Mouse (Mus musculus) megakaryocyte, embryonic 14.5 days (primary cell): Measurements from ENCODE around the gene Gm5134. TPM values are rescaled to one million over a fixed set of nuclear protein-coding genes. Genes with fewer than 3 reads are reported as not detected.

Experiments
- H3K27me3 ChIP-seq: replicated peaks from 2 replicates; pipeline ENCODE3; 2012; ENCODE audit warnings: inconsistent platforms
- H3K36me3 ChIP-seq: replicated peaks from 2 replicates; pipeline ENCODE3; 2012; ENCODE audit warnings: low read length, inconsistent platforms, mixed read lengths
- H3K4me1 ChIP-seq: 2 replicates; pipeline ENCODE4 v1.6.1; 2012; ENCODE audit warnings: inconsistent platforms
- H3K4me3 ChIP-seq: replicated peaks from 2 replicates; pipeline ENCODE3; 2012; ENCODE audit warnings: moderate library complexity, mild to moderate bottlenecking, inconsistent platforms
- H3K9me3 ChIP-seq: 2 replicates; pipeline ENCODE4 v1.6.1; 2012; ENCODE audit warnings: inconsistent platforms
- FLI1 ChIP-seq: IDR thresholded peaks from 2 replicates; pipeline ENCODE4 v1.6.1; 2012; ENCODE audit warnings: low read length, inconsistent platforms, mixed read lengths
- GATA1 ChIP-seq: IDR thresholded peaks from 3 replicates; pipeline ENCODE4 v1.6.1; 2012; ENCODE audit warnings: mixed read lengths, low read length, inconsistent platforms, borderline replicate concordance
- polyA plus RNA-seq: library from polyadenylated mRNA; stranded (reverse); fragments of >175 nt; gene quantifications from 2 replicates; pipeline ENCODE4 v1.2.3, GENCODE M21; 2012; ENCODE audit warnings: low replicate concordance; ENCODE audit not compliant: insufficient read depth

The Gm5134 gene
- polyA plus RNA-seq, 1 experiment, result not detected

DNA sequence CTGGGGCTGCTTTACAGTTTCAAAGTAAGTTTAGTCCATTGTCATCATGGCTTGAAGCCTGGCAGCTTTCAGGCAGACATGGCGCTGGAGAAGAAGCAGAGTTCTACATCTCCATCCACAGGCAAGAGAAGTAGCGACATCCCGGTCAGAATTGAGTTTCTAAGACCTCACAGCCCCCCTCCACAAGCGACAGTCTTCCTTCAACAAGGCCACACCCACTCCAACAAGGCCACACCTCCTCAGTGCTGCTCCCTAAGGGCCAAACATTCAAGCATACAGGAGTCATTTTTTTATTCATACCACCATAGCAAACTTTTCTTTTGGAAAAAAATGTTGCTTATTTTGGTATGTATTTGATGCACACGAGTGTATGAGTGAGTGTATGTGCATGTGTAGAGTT lies 76.2 kb downstream of the Gm5134 start:
- H3K36me3 ChIP-seq, result peaks cover 7% of the 10 kb centered on the region
- no peak overlapping the region for H3K4me3 ChIP-seq
- peaks cover 29% of the 10 kb centered on the region for H3K4me1 ChIP-seq
- TF ChIP-seq GATA1 (no peak), FLI1 (no peak)
- no peaks in the 10 kb centered on the region for H3K9me3 ChIP-seq
- no peaks in the 10 kb centered on the region for H3K27me3 ChIP-seq

DNA sequence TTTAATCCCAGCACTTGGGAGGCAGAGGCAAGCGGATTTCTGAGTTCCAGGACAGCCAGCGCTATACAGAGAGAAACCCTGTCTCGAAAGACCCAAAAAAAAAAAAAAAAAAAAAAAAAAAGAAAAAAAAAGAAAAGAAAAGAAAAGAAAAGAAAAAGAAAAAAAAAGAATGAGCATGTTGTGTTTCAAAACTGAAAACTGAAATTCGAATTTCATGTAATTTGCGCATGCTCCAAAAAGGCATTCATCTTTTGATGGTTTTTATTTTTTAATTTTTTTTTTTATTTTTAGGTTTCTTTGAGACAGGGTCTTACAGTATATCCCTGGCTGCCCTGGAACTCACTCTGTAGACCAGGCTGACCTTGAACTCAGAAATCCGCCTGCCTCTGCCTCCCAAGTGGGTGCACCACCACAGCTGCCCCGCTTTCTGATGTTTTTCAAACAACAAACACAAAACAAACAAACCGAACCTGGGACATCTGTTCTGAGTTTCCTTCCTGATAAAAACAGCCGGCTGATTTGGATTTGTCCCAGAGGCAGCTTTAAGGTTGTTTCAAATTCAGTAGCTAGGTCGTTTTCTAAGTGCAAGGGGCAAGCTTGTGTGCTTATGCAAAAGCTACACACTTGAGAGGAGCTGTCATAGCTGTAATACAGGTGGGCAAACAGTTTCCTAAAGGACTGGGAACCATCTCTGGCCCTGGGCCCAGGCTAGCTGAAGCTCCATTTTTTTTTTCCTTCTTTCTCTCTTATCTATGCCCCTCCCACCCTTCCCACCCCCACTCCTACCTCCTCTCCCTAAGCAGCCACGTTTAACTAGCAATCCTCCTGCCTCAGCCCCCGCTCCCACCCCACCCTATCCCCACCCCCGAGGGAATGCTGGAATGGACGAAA lies 77.4 kb downstream of the Gm5134 start:
- Histone ChIP-seq H3K27me3 (no peaks in the 10 kb centered on the region), H3K9me3 (no peaks in the 10 kb centered on the region), H3K4me3 (peak overlapping the region; percentile 97), H3K4me1 (peaks cover 30% of the 10 kb centered on the region), H3K36me3 (peaks cover 10% of the 10 kb centered on the region)
- TF ChIP-seq GATA1 (no peak), FLI1 (no peak)

DNA sequence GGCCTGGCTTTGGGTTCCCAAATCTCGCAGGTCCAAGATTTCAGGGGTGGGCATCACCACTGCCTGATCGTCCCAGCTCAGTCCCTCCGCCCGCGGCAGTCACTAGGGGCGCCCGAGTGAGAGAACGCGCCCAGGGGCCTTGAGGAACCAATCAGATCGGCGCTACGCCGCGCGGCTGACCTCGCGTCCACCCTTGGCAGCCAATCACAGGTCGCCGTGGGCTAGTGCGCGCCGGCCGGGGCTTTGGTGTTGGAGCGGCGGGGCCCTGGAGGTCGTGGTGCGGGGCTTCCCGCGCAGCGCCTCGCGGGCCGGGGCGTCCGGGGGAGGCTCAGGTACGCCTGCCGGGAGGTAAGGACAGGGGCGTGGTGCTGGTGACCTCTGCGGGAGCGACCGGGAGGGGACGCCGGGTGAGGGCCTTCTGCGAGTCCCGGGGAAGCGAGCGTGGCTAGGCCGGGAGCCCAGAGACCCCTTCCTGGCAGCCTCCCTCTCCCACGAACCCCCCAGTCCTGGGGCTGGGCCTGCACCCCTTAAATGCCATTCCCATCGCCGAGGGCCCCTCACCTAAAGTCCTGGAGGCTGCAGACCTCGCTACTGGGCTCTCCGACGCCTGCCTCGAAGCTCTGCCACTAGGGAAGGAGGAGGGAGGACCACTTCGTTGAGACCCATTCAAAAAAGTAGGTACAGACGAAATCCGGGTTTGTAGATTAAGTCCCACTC lies 78.2 kb downstream of the Gm5134 start, which contains the start of gene Zfp280b:
Gene Zfp280b, plus strand, starts transcription at position 249 of the 717 bp plus-strand sequence.
- H3K36me3 ChIP-seq, result peaks cover 18% of the 10 kb centered on the region
- H3K9me3 ChIP-seq, result no peaks in the 10 kb centered on the region
- no peaks in the 10 kb centered on the region for H3K27me3 ChIP-seq
- TF ChIP-seq GATA1 (no peak), FLI1 (no peak)
- H3K4me1 ChIP-seq, result peaks cover 29% of the 10 kb centered on the region
- H3K4me3 ChIP-seq, result peak within 1 kb of the TSS; percentile 97

DNA sequence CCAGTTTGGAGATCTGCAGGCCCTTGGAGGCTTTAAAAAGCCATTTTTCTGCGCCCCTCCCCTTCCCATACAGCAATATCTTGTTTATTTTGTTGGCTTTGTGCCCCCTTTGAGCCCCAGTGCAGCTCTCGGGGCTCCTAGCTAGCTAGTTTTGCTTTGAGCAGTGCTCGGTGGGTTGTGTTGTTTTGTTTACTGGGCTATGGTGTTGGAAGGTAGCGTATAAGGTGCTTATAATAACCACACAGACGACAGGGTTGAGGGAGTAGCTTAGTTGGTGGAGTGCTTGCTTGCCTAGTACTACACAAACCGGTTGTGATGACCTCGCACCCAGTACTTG lies 78.8 kb downstream of the Gm5134 start:
- no peak for TF ChIP-seq FLI1
- no peaks in the 10 kb centered on the region for H3K9me3 ChIP-seq
- no peaks in the 10 kb centered on the region for H3K27me3 ChIP-seq
- peaks cover 30% of the 10 kb centered on the region for H3K4me1 ChIP-seq
- H3K4me3 ChIP-seq, result peak overlapping the region; percentile 97
- peaks cover 24% of the 10 kb centered on the region for H3K36me3 ChIP-seq

DNA sequence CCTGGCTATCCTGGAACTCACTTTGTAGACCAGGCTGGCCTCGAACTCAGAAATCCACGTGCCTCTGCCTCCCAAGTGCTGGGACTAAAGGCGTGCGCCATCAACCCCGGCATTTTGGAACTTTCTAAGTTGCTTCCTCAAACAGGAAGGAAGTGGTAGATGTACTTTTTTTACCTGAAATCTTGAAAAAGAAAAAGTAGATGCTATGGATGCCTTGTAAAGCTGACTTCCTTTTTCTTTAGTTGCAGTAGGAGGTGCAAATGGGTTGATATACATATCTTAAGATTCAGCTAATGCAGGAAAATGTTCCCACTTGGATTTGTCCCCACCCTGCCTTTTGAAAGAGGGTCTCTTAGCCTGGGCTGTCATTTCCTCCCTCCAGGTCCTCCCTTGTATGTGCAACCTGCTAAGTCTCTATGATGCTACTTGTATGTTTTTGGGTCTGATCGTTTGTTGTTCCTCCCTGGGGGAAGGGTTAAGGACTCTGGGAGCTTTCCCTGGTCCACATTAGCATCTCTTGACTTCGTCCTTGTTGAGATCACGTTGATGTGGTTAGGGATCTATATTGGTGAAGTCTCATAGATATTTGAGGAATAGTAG lies 79.8 kb downstream of the Gm5134 start:
- TF ChIP-seq GATA1, result no peak
- TF ChIP-seq FLI1, result no peak
- no peak overlapping the region for H3K4me3 ChIP-seq
- H3K36me3 ChIP-seq, result peaks cover 34% of the 10 kb centered on the region
- peaks cover 34% of the 10 kb centered on the region for H3K4me1 ChIP-seq
- H3K27me3 ChIP-seq, result no peaks in the 10 kb centered on the region
- H3K9me3 ChIP-seq, result 0 out of 2 replicates have a peak, but pooled peaks cover under 1% of the 10 kb centered on the region

DNA sequence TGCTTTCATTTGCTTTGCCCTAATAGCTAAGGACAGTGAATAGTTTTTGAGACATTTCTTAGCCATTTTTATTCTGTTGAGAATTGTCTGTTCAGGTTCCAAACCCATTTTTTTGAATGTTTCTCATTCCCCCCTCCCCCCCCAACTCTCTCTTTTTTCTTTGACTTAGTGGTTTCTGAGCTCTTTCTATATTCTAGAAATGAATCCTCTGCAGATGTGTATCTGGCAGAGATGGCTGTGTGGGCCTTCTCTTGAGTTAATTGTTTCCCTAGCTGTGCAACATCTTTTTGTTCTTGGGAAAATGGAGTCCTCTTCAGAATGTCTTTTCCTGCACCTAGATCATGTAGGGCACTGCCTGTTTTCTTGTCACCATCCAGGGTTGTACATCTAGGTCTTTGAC lies 81.0 kb downstream of the Gm5134 start:
- no peaks in the 10 kb centered on the region for H3K27me3 ChIP-seq
- no peak for TF ChIP-seq FLI1
- peaks cover 34% of the 10 kb centered on the region for H3K4me1 ChIP-seq
- peaks cover 46% of the 10 kb centered on the region for H3K36me3 ChIP-seq
- 0 out of 2 replicates have a peak, but pooled peaks cover 3% of the 10 kb centered on the region for H3K9me3 ChIP-seq
- no peak overlapping the region for H3K4me3 ChIP-seq

DNA sequence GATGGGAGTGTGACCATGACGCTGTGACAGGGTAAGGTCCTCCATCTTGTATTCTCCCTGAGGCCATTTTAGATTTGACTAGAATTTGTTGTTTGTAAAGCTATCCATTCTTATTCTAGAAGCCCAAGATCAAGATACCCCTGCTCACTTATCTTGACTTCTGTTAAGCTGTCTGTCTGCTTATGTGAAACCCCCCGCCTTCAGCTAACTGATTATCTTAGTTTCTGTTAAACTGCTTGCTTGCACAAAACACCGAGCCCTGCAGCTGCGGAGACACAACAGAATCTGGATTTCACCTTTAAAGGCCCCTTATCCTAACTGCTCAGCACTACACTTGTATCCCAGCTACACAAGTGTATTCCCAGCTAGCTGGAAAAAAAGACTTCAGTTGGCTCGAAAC lies 82.6 kb downstream of the Gm5134 start:
- Histone ChIP-seq H3K4me3 (no peak overlapping the region), H3K36me3 (peaks cover 58% of the 10 kb centered on the region)

DNA sequence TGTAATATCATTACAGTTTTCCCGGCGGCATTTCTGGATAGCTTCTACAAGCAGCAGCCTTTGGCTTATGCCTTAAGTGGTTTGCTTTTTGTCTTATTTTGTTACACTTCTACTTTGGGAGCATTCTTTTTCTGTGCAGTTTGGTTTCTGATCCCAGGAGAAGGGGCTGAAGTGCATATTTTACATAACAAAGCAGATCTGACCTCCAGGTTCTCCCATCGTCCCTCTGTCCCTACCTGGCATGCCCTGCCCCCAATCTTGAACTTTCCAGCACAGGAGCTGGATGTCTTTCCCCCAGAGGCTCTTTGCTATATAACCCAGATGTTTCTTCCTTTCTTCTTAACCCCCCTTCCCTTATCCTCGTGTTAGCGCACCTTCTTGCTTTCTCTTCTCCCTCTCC lies 91.0 kb downstream of the Gm5134 start:
- H3K4me1 ChIP-seq, result no peaks in the 10 kb centered on the region; the same call in 1 of the 2 replicates
- TF ChIP-seq FLI1 (no peak), GATA1 (no peak)
- peaks cover 25% of the 10 kb centered on the region for H3K36me3 ChIP-seq
- no peaks in the 10 kb centered on the region for H3K9me3 ChIP-seq
- H3K27me3 ChIP-seq, result no peaks in the 10 kb centered on the region
- H3K4me3 ChIP-seq, result no peak overlapping the region

More for the DNA sequence above, 82.6 kb downstream of the Gm5134 start:
- peaks cover 30% of the 10 kb centered on the region for H3K4me1 ChIP-seq
- TF ChIP-seq GATA1 (no peak), FLI1 (no peak)
- H3K27me3 ChIP-seq, result no peaks in the 10 kb centered on the region
- 0 out of 2 replicates have a peak, but pooled peaks cover 3% of the 10 kb centered on the region for H3K9me3 ChIP-seq

DNA sequence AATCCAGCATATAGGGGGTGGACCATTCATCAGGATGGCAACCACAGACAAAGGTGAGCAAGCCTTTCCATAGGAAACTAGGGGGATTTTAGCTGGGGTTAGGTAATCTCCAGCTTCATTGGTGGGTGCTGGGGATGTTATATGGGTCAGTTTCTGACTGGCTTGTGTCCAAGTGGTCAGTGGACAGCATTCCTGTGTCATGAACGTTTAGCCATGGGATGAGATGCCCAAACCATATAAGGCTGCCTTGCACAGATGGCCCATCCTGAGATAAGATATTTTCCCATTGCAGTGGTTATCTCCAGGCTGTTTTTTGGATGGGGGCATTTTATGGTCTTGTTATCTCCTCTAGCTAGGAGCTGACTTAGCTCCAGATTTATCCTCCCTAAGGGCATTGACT lies 92.4 kb downstream of the Gm5134 start:
- TF ChIP-seq GATA1, result no peak
- no peak for TF ChIP-seq FLI1
- H3K36me3 ChIP-seq, result peaks cover 14% of the 10 kb centered on the region
- peaks cover 9% of the 10 kb centered on the region for H3K9me3 ChIP-seq
- H3K4me1 ChIP-seq, result no peaks in the 10 kb centered on the region
- H3K4me3 ChIP-seq, result no peak overlapping the region
- H3K27me3 ChIP-seq, result no peaks in the 10 kb centered on the region
